Mouse (Mus musculus): Measurements from ENCODE around the gene Ccl1.

Ccl1 gene

DNA sequence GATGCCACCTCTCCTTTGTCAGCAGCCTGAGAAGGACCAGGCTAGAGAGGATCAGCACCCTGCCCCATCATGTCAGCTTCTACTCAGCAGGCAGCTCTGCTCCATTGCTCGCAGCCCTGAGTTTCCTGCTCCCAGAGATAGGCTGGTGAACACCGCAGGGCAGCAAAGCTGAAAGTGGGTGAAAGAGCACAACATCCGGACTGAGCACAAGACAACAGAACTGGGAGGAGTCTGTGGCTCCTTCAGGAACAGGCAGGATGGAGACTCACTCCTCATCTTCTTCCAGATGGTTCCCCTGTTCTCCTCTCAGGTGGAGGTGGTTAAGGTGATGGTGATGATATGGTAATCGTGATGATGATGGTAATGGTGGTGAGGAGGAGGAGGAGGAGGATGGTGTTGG lies at the start of gene Ccl1:
Gene Ccl1, minus strand, starts transcription at position 101 of the 400 bp plus-strand sequence.
- DNase-seq (ENCODE audit: low read depth, low spot score) = no peak

DNA sequence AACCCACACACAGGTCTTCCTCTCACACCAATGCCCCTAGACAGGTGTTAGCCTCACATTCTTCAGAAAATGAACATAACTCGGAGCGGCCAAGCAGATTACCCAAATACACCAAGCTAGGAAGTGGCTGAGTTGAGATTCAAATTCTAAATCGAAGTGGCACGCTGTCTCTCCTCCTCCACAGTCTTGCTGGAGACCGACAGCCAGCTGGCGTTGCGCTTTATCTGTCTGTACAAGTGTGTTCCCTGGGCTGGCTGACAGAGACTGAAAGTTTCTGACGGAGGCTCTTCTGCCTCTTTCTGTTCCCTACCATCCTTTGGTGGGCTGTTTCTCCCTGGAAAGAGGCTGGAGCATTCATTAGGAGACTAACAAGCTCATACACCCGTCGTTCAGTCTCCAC lies 45.5 kb upstream of the Ccl1 start:
- DNase-seq (ENCODE audit: low read depth, low spot score) = no peak

DNA sequence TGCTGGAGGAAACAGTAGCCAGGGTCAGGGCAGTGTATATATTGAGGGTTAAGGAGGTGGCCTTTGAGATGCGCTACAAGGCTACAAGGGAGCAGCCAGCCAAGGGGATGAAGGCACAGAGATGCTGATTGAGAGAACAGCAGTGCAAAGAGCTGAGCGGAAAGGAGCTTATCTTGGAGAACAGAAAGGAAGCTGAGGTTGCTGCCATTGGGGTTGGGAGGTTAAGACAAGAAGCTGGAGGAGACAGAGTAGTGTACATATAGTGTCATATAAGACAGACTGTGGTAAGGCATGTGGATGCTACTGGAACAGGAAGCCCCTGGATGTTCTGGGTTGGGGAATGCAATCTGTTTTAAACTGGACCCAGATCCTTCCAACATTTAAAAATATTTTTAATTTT lies 35.4 kb upstream of the Ccl1 start:
- DNase-seq (ENCODE audit: low read depth, low spot score) = no peak

DNA sequence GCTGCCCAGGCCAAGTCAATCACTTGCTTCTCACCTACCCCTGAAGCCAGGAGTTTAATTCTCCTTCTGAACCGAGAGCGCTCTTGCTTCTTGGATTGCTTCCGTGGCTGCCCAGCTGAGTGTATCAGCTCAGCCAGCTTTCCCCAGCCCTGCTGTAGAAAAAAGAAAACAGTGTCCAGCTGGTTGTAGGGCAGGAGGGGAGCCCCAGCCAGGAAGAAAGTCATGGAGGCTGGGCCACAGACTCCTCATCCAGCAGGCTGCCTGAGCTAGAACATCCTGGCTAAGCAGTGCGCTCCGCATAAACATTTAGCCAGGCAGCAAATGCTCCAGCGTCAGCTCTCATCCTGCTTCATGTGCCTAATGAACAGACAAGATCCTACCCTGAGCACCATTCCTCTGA lies 34.9 kb upstream of the Ccl1 start:
- no peak for DNase-seq (ENCODE audit: low read depth, low spot score)

DNA sequence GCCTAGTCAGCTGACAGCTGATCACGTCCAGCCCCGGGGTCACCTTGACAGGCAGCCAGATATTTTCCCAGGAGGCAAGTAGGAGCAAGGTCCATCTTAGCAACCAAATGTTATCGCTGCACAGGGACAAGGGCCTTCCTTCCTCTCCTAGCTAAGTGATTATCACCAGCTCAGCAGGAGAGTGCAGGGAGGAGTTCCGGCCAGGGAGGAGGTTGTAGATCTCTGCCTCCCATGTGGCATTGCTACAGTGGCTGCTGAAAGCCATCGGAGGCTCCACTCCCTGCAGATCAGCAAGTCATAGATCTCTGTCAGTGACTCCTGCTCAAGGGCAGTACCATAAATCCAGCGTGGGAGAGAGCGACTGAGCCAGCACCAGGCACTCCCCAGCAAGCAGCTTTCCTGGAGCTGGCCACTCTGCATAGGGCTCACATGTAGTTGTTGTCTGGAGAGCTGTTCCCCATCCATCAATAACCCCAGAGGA lies 34.5 kb upstream of the Ccl1 start:
- no peak for DNase-seq (ENCODE audit: low read depth, low spot score)

DNA sequence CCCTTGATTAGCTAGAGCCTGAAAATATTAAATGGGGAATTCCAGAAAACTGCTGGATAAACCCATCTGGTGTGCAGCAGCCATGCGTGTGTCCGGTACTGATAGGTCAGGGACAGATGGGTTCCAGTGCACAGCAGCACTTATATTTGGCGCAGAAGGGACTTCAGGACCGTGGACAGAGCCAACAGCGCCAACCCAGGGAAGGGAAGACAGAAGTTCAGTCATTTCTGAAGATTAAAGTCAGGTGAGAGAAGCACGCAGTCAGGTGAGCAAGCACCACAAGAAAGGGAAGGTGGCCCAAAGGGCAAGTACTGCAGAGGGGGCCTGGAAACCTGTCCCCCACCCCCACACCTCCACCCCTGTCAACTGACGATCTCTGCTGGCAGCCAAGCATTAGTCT lies 7.7 kb upstream of the Ccl1 start:
- DNase-seq (ENCODE audit: low read depth, low spot score) = no peak

DNA sequence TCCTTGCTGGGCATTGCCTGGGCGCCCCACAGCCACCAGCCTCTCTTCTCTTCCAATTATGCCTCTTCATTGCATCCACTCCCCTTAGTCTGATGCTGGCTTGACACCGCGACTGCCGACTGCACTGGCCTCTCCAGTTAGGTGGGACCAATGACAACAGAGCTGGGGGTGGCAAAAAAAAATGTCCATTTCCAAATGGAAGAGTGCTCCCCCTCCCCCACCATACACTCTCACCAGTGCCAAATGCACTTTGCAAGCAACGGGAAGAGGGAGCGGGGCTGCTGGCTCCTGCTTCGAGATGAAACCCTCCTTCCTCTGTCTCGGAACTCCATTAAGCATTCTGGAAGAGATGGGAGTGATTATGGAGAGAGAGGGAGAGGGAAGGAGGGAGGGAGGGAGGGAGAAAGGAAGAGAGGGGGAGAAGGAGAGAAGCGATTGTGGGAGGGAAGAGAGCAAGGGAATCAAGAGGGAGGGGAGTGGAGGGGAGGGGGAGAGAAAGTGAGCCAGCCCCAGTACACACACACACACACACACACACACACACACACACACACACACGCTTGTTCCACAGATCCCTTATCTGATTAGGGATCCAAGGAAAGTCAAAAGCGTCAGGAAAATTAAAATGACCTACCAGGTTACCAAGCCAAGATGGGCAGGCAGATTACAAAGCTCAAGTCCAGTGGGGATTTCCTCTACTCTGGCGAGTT lies 5.0 kb upstream of the Ccl1 start:
- DNase-seq (ENCODE audit: low read depth, low spot score) = no peak

DNA sequence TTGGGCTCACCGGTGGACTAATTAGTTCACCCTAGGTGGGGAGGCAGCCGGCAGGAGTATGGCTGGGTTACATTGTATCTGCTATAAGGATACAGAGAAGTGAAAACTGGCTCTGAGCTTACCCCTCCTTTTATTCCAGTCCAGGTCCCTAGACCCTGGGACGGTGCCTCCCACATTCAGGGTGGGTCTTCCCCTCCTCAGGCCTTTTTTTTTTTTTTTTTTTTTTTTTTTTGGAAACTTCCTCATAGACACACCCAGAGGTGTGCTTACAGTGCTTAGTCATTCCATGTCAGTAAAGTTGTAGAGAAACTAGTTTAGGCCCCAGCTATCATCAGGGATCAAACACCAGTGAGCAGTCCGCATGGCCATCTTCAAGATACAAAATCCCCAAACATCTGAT lies 7.6 kb downstream of the Ccl1 start:
- no peak for DNase-seq (ENCODE audit: low read depth, low spot score)

DNA sequence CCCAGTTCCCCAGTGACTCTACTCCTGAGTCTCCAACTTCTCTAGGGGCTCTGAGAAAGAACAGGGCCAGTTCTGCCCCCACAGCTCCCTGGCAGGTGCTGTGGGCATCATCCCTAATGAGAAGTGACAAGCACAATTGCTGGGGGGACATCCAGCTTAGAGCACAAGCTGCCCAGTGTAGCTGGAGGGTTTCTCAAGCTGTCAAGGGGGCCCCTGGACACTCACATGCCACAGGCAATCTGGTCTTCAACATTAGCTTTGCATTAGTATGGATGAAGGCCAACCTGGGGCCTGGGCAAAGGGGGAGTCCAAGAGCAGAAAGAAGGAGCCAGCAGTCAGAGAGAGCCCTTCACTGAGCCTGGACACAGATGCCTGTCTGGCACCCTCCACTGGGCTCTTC lies 14.6 kb downstream of the Ccl1 start:
- no peak for DNase-seq (ENCODE audit: low read depth, low spot score)

DNA sequence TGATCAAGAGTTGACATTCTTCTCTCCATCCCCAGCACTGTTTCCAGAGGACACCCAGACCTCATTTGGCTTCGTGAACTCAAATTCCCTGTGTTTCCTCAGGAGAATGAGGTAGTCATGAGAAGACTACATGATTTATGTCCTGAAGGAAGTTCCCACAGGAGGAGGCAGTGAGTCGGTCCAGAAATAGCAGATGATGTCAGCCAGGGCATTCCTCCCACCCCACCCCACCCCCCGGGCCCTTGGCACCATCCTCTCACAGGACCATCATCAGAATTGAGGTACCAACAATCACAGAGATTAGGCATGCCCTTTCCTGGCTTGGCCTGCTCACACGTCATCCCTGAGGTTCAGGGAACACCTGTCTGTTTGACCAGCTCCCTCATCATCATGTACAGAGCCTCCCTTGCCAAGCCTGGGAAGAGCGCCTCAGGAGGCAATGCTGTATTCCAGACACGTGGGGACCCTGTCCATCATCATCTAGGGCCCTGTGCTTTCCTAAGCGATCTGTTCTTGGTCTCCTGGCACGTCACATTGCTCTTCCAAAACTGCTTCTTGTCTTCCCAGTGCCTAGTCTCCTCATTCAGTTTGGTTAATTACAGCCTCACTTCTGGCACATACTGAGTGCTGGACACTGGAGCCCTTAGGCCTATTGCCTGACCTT lies 31.2 kb downstream of the Ccl1 start:
- no peak for DNase-seq (ENCODE audit: low read depth, low spot score)

DNA sequence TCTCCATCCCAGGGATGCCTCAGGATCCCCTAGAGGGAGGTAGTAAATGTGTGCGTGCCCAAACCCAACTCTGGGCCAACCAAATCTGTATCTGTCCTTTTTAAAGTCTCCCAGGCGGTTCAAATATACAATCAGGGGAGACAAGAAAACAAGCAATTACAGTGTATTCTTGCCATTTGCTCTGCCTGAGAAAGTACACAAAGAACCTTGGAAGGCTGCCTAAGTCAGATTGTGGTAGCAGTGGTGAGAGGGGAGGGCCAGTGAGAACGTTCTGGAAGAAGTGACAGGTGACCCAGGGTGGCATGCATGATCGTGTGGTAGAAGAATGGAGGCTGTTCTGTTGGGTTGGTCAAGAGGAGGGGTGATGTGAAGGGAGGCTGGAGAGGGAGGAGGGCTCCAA lies 46.4 kb downstream of the Ccl1 start:
- no peak for DNase-seq (ENCODE audit: low read depth, low spot score)

DNA sequence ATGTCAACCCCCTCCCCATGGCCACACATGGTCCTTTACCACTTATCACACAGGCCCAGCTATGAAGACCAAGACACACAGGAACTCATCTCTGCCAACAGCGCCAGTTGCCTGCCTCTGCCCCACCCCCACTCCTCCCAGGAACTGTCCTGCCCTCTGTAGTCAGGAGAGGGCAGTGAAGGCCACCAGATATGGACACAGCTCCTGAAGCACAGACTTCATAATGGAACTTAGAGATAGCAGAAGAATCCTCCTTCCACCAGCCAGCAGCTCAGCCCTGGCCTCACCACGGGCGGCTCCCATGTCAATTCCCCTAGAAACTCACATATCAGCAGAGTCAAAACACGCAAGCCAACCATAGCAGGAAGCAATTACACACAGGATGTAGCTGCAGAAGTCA lies 49.9 kb downstream of the Ccl1 start:
- peak; percentile 67 for DNase-seq (ENCODE audit: low read depth, low spot score)

DNA sequence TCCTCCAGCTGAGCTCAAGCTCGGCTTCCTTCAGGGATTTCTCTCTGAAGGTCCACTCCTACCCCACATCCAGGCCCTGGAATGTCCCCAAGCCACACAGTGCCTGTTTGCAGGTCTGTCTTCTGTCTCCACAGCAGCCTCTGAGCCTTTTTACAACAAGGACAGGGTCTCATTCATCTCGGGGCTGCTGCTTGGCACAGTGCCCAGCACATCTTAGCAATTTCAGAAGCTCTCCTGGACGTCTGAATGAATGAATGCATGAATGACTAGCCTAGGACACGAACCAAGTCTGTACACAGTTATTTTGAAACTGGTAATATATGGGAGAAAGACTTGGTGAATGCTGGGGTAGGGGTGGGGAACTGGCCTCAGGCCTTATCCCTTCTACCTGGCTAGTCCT lies 52.1 kb downstream of the Ccl1 start:
- no peak for DNase-seq (ENCODE audit: low read depth, low spot score)

DNA sequence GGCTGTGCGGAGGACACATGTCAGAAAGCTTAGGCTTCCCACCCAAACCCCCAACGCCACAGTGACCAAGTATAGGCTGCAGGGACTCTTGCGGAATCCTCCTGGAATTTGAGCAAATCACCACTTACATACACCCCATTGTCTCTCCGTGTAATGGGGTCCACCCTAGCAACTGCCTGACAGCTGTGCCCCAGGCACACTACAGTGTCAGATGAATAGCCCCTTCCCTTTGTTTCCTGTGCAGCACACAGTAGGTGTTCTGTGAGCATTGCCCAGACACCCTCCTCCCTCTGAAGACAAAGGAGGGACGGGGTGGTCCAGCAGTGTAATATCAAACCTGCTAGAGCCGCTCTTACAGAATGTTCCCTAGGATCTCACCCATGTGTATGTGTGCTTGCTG lies 54.2 kb downstream of the Ccl1 start:
- DNase-seq (ENCODE audit: low read depth, low spot score) = no peak

DNA sequence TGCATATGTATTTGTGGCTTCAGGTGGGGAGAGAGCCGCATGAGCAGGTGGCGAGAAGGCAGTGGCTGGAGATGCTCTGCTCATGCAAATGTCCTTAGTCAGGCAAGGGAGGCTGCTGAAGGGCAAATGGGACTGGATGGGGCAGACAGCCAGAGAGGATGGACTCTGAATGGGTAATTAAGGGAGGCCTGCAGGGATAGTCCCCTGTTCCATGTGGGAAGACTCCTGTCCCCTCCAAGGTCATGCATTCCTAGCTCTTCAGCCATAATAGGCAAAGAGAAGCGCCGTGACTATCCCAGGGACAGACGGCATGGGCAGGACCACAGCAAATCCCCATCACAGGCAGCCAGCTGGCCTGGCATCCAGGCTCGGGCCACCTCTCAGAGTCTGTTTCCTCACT lies 55.5 kb downstream of the Ccl1 start:
- no peak for DNase-seq (ENCODE audit: low read depth, low spot score)

DNA sequence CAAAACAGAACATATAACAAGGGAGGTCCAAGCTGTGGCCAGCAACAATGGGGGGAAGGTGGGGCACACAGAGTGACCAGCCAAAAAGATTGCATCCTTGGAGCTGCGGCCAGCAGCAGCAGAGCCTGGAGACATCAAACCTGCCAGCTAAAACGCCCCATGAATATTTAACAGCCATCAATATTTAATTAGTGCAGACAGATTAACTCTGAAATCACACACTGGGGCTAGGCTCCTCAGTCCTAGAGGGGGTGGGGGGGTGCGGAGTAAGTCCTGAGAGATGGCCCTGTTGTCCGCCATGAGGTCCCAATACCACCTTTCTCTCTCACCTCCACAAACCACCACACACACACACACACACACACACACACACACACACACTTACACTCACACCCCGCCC lies 68.1 kb downstream of the Ccl1 start:
- DNase-seq (ENCODE audit: low read depth, low spot score) = no peak

DNA sequence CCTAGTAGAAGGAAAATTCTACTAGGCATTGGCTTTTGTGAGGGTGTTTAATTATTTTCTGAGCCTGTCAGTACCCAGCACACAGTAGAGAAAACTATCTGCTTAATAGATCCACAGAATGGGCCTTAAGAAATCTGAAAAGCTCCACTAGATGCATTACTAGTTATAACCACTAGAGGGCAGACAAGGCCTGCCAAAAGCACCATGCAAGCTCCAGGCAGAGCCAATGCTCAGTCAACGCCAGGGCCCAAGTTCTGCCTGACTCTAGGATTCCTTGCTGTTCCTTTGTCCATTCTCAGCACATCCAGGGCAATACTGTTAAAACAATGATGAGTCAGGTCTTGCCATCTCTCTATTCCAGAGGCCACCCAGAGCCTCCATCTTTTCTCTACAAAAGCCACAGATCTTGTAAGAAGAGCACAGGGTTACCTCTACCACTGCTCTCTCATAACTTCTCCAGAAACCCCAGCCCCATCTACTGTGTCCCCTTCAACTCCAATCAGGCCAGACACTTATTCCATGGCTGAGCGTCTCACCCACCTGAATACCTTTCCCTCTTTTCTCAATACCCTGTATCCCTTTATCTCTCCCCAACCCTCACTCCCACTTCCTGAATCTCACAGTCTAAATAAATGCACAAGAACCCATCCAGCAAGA lies 69.8 kb downstream of the Ccl1 start:
- DNase-seq (ENCODE audit: low read depth, low spot score) = peak; percentile 65

DNA sequence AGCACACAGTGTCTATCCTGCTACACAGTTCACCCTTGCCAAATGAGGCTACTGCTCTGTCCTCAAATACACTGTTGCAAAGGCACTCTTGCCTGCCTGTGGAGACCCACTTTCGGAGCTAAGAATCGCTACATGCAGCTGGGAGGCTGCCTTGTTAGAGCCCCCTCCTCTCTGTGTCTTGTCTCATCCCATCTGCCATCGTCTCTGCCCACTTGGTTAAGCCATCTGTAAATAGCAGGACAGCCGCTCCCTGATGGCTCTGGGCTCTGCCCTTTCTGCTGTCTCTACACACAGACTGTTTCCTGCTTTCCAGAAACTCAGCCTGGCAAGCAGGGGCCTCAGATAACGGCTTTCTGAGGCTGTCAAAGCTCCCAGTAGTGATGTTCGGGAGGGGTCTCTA lies 71.5 kb downstream of the Ccl1 start:
- DNase-seq (ENCODE audit: low read depth, low spot score) = no peak

DNA sequence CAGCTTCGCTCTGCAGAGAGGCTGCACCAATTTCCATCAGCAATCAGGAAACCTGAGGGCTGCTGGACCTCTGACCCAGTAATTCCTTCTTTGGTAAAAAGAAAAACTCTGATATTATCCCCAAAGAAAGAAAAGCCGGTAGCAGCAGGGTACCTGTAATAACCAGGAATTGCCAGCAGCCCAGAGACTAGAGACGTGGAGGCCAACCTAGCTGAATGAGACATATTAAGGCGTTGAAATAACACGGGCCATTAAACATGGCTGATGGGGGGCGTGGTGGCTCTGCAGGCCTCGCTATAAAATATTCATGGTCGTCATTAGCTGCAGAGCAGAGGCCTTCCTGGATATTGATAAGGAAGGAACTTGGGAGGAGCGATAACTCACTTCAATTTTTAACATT lies 78.5 kb downstream of the Ccl1 start:
- DNase-seq (ENCODE audit: low read depth, low spot score) = no peak

DNA sequence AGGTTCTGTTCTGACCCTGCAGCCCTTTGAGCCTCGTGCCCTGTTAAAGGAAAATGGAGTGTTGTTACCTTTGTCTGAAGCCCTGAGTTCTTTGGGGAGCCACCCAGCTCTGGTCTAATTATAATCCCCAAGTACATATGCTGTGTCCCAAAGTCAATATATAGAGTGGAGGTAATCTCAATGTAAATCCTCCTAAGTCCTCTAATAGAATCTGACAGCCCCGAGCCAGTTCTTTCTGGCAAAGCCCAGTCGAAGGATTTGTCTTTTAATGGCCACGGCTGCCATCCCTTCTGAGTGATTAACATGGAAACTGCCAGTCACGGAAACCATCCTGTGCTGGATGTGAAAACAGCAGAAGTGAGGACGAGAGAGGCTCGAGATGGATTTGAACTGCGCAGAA lies 79.6 kb downstream of the Ccl1 start:
- DNase-seq (ENCODE audit: low read depth, low spot score) = peak; percentile 21

DNA sequence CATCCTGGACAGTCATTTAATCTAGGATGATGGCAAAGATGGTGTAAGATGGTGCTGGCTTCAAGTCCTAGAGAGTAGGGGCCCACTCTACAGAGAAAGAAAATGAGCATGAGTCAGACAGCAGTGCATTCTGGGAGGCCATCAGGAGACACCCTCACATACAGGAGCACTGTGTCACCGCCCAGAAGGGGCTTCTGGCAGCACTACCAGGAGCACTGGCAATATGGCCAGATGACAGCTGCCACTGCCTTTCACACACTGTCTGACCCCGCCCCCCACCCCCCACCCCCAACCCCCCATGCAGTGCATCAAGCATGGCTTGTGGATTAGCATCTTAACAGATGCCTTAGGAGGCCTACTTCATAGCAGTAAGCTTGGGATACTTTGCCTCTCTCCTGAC lies 89.0 kb downstream of the Ccl1 start:
- DNase-seq (ENCODE audit: low read depth, low spot score) = no peak

DNA sequence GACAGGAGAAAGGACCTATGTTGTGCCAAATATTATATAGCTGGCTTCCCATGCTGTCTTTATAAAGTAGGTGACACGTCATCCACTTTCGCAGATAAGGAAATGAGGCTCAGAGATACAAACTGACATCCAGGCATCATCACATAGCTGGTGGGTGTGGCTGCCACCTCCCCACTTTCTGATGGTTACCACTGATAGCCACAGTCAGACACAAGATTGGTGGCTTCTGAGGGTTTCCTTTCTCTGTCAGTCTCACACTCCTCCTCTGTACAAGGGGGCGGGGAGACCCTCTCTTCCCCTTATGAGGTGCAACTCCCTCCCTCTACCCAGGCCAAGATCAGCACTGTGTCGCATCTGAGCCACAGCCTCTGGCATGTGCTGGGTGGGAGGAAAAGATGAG lies 91.1 kb downstream of the Ccl1 start:
- no peak for DNase-seq (ENCODE audit: low read depth, low spot score)

DNA sequence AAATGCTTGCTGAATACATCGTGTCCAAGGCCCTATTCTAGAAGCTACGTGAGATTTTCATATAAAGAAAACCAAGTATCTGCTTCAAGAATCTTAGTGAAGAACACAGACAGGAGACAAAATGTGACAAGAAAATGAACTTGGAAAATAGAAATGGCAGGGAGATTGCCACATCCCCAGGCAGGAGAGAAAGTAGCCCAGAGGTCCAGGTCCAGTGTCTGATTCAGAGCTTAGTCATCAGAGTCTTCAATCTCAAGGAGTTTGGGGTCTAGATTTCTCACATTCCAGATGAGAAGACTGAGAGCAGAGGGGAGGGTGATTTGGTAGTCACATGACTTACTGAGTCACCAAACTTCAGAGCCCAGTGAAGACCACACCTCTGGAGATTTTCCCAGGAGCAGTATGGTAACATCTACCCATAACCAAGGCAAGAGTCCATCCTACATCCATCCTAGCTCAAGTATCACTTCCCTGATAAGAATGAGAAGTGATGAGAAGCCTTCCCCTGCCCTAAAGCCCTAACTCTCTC lies 98.5 kb downstream of the Ccl1 start:
- no peak for DNase-seq (ENCODE audit: low read depth, low spot score)
